Mouse (Mus musculus) heart, embryonic 13.5 days (tissue): ENCODE data around the gene E130308A19Rik. TPM values are rescaled to one million over a fixed set of nuclear protein-coding genes. Genes with fewer than 3 reads are reported as not detected.
A peak's percentile ranks its signal among the peaks of the same experiment; 100 is the strongest.

Experiments
- ATAC-seq: fragments of 200-750 bp; cut with Nextera tagmentation; 2 replicates; pipeline ENCODE4 v1.8.0; 2017; ENCODE audit warnings: moderate TSS enrichment; ENCODE audit not compliant: insufficient number of reproducible peaks, low FRiP score, low TSS enrichment; ENCODE audit errors: extremely low read depth
- H3K27ac ChIP-seq: fragments of 300-500 bp; sonication (generic); replicated peaks from 2 replicates; pipeline ENCODE4 v1.5.1; 2015; ENCODE audit warnings: moderate library complexity, mild to moderate bottlenecking, inconsistent platforms
- H3K27me3 ChIP-seq: fragments of 300-500 bp; sonication (generic); replicated peaks from 2 replicates; pipeline ENCODE4 v1.6.1; 2015; ENCODE audit warnings: mild to moderate bottlenecking, inconsistent platforms
- H3K36me3 ChIP-seq: fragments of 300-500 bp; sonication (generic); 2 replicates; pipeline ENCODE4 v1.6.1; 2015; ENCODE audit warnings: mild to moderate bottlenecking, inconsistent platforms
- H3K4me1 ChIP-seq: fragments of 300-500 bp; sonication (generic); 2 replicates; pipeline ENCODE4 v1.6.1; 2015; ENCODE audit warnings: inconsistent platforms
- H3K4me2 ChIP-seq: fragments of 300-500 bp; sonication (generic); 2 replicates; pipeline ENCODE4 v1.6.1; 2015; ENCODE audit warnings: inconsistent platforms, mild to moderate bottlenecking, moderate library complexity
- H3K4me3 ChIP-seq: fragments of 300-500 bp; sonication (generic); 2 replicates; pipeline ENCODE4 v1.5.1; 2015; ENCODE audit warnings: moderate library complexity, mild to moderate bottlenecking, inconsistent platforms
- H3K9ac ChIP-seq: fragments of 300-500 bp; sonication (generic); 2 replicates; pipeline ENCODE4 v1.6.1; 2015; ENCODE audit warnings: inconsistent platforms, mild to moderate bottlenecking, moderate library complexity
- H3K9me3 ChIP-seq: fragments of 300-500 bp; sonication (generic); 2 replicates; pipeline ENCODE4 v1.6.1; 2016; ENCODE audit warnings: inconsistent platforms
- WGBS: fragments of 180-500 bp; shearing (Covaris S2); methylation state at CpG from one replicate; pipeline ENCODE4 v1.1.7; 2015; ENCODE audit warnings: mixed read lengths; 5-methylcytosine and 5-hydroxymethylcytosine counted together
- polyA plus RNA-seq: library from polyadenylated mRNA; unstranded; fragments of >200 nt; fragmentation: Nextera tagmentation; extraction: Ambion mirVana; gene quantifications from 2 replicates; pipeline ENCODE4 v1.2.1, GENCODE M21; 2015

E130308A19Rik gene
- 20.5 and 23.9 TPM in 2 replicates for polyA plus RNA-seq

- WGBS, result under 1% methylated on average over 84 of the region's 120 CpGs
- Histone ChIP-seq H3K9ac (peak within 1 kb of the TSS; percentile 96), H3K9me3 (no peaks in the 10 kb centered on the region), H3K27ac (peak within 1 kb of the TSS; percentile 88), H3K4me3 (peak within 1 kb of the TSS; percentile 97), H3K36me3 (no peaks in the 10 kb centered on the region), H3K4me2 (peak within 1 kb of the TSS; percentile 80), H3K4me1 (peaks cover 31% of the 10 kb centered on the region), H3K27me3 (no peaks in the 10 kb centered on the region)
- peak; percentile 95 for ATAC-seq
Measured at GRCm38 (mm10) chr4:59625998-59626910, at the start of gene E130308A19Rik. TSS of gene E130308A19Rik (plus strand) at chr4:59626211.

GRCm38 (mm10) chr4:59580495-59581281 lies 45.3 kb upstream of the E130308A19Rik start:
- peak overlapping the region; percentile 81 for H3K4me3 ChIP-seq
- peaks cover 19% of the 10 kb centered on the region for H3K4me1 ChIP-seq
- no peaks in the 10 kb centered on the region for H3K36me3 ChIP-seq
- under 1% methylated on average over 23 of the region's 23 CpGs for WGBS
- no peaks in the 10 kb centered on the region for H3K27me3 ChIP-seq
- peak overlapping the region; percentile 87 for H3K9ac ChIP-seq
- ATAC-seq, result no peak
- no peaks in the 10 kb centered on the region for H3K9me3 ChIP-seq
- H3K4me2 ChIP-seq, result peak overlapping the region; percentile 75
- peak overlapping the region; percentile 95 for H3K27ac ChIP-seq

GRCm38 (mm10) chr4:59581314-59582185 lies 44.5 kb upstream of the E130308A19Rik start, which contains the start of gene Hsdl2:
TSS of gene Hsdl2 (plus strand) at chr4:59581563.
- under 1% methylated on average over 61 of the region's 61 CpGs for WGBS
- H3K27ac ChIP-seq, result peak within 1 kb of the TSS; percentile 95

GRCm38 (mm10) chr4:59582186-59582585 lies 43.8 kb upstream of the E130308A19Rik start:
- H3K4me1 ChIP-seq, result peaks cover 19% of the 10 kb centered on the region
- H3K36me3 ChIP-seq, result no peaks in the 10 kb centered on the region
- H3K27me3 ChIP-seq, result no peaks in the 10 kb centered on the region
- peak overlapping the region; percentile 95 for H3K27ac ChIP-seq
- no peak for ATAC-seq
- 20% methylated on average over 6 of the region's 6 CpGs for WGBS
- no peaks in the 10 kb centered on the region for H3K9me3 ChIP-seq
- H3K4me2 ChIP-seq, result peak overlapping the region; percentile 75
- peak overlapping the region; percentile 81 for H3K4me3 ChIP-seq
- H3K9ac ChIP-seq, result peak overlapping the region; percentile 87

More at GRCm38 (mm10) chr4:59581314-59582185, 44.5 kb upstream of the E130308A19Rik start, which contains the start of gene Hsdl2:
- Histone ChIP-seq H3K36me3 (no peaks in the 10 kb centered on the region), H3K4me2 (peak within 1 kb of the TSS; percentile 75), H3K4me1 (peaks cover 19% of the 10 kb centered on the region), H3K4me3 (peak within 1 kb of the TSS; percentile 81), H3K9ac (peak within 1 kb of the TSS; percentile 87), H3K27me3 (no peaks in the 10 kb centered on the region), H3K9me3 (no peaks in the 10 kb centered on the region)
- ATAC-seq, result peak; percentile 92

GRCm38 (mm10) chr4:59585097-59585496 lies 40.9 kb upstream of the E130308A19Rik start:
- Histone ChIP-seq H3K4me1 (peaks cover 17% of the 10 kb centered on the region), H3K9ac (no peak overlapping the region), H3K36me3 (no peaks in the 10 kb centered on the region), H3K4me3 (no peak overlapping the region), H3K4me2 (peak overlapping the region; percentile 11; the same call in 1 of the 2 replicates), H3K27ac (no peak overlapping the region), H3K9me3 (no peaks in the 10 kb centered on the region), H3K27me3 (no peaks in the 10 kb centered on the region)
- 75% methylated on average over 5 of the region's 5 CpGs for WGBS
- ATAC-seq, result no peak

GRCm38 (mm10) chr4:59587215-59587871 lies 38.7 kb upstream of the E130308A19Rik start:
- Histone ChIP-seq H3K27ac (no peak overlapping the region), H3K36me3 (no peaks in the 10 kb centered on the region)

GRCm38 (mm10) chr4:59587872-59588226 lies 38.2 kb upstream of the E130308A19Rik start:
- WGBS, result 89% methylated on average over 1 of the region's 1 CpGs
- H3K9me3 ChIP-seq, result no peaks in the 10 kb centered on the region
- no peak overlapping the region for H3K4me2 ChIP-seq
- no peak overlapping the region for H3K27ac ChIP-seq
- H3K9ac ChIP-seq, result no peak overlapping the region
- H3K4me3 ChIP-seq, result no peak overlapping the region
- ATAC-seq, result no peak
- no peaks in the 10 kb centered on the region for H3K27me3 ChIP-seq
- no peaks in the 10 kb centered on the region for H3K36me3 ChIP-seq
- H3K4me1 ChIP-seq, result peaks cover 7% of the 10 kb centered on the region

More at GRCm38 (mm10) chr4:59587215-59587871, 38.7 kb upstream of the E130308A19Rik start:
- H3K4me1 ChIP-seq, result peaks cover 7% of the 10 kb centered on the region
- no peaks in the 10 kb centered on the region for H3K9me3 ChIP-seq
- H3K27me3 ChIP-seq, result no peaks in the 10 kb centered on the region
- 71% methylated on average over 2 of the region's 2 CpGs for WGBS
- H3K4me3 ChIP-seq, result no peak overlapping the region
- ATAC-seq, result no peak
- no peak overlapping the region for H3K4me2 ChIP-seq
- no peak overlapping the region for H3K9ac ChIP-seq

- Histone ChIP-seq H3K4me3 (no peak overlapping the region), H3K4me1 (0 out of 2 replicates have a peak, but pooled peaks cover 2% of the 10 kb centered on the region), H3K36me3 (peaks cover 33% of the 10 kb centered on the region), H3K27ac (no peak overlapping the region), H3K9ac (no peak overlapping the region), H3K9me3 (no peaks in the 10 kb centered on the region), H3K27me3 (no peaks in the 10 kb centered on the region), H3K4me2 (no peak overlapping the region)
- no peak for ATAC-seq
- 55% methylated on average over 2 of the region's 2 CpGs for WGBS
Measured at GRCm38 (mm10) chr4:59594614-59595013, 31.4 kb upstream of the E130308A19Rik start.

GRCm38 (mm10) chr4:59596556-59596955 lies 29.5 kb upstream of the E130308A19Rik start:
- H3K9ac ChIP-seq, result no peak overlapping the region
- peaks cover 44% of the 10 kb centered on the region for H3K36me3 ChIP-seq
- ATAC-seq, result no peak
- no peaks in the 10 kb centered on the region for H3K27me3 ChIP-seq
- no peak overlapping the region for H3K27ac ChIP-seq
- H3K4me1 ChIP-seq, result 0 out of 2 replicates have a peak, but pooled peaks cover 2% of the 10 kb centered on the region
- 87% methylated on average over 2 of the region's 2 CpGs for WGBS
- no peaks in the 10 kb centered on the region for H3K9me3 ChIP-seq
- no peak overlapping the region for H3K4me2 ChIP-seq
- no peak overlapping the region for H3K4me3 ChIP-seq

GRCm38 (mm10) chr4:59602704-59603103 lies 23.3 kb upstream of the E130308A19Rik start:
- ATAC-seq, result no peak
- WGBS, result 85% methylated on average over 4 of the region's 4 CpGs
- H3K9ac ChIP-seq, result no peak overlapping the region
- H3K36me3 ChIP-seq, result peaks cover 39% of the 10 kb centered on the region
- no peak overlapping the region for H3K4me3 ChIP-seq
- no peak overlapping the region for H3K27ac ChIP-seq
- H3K4me2 ChIP-seq, result no peak overlapping the region
- H3K9me3 ChIP-seq, result no peaks in the 10 kb centered on the region
- no peaks in the 10 kb centered on the region for H3K27me3 ChIP-seq
- H3K4me1 ChIP-seq, result no peaks in the 10 kb centered on the region
